Mouse (Mus musculus): ENCODE data around the gene 4632433K11Rik. TPM values are rescaled to one million over a fixed set of nuclear protein-coding genes. Genes with fewer than 3 reads are reported as not detected.
"Not testable (repeated sequence)": the region's sequence is repeated elsewhere in the genome, so short reads cannot be mapped to it uniquely, and the experiment has no call there.

4632433K11Rik gene
- total RNA-seq (2022): under 1 TPM in 1 of 4 experiments, not detected in 3; 0.55 TPM

DNA sequence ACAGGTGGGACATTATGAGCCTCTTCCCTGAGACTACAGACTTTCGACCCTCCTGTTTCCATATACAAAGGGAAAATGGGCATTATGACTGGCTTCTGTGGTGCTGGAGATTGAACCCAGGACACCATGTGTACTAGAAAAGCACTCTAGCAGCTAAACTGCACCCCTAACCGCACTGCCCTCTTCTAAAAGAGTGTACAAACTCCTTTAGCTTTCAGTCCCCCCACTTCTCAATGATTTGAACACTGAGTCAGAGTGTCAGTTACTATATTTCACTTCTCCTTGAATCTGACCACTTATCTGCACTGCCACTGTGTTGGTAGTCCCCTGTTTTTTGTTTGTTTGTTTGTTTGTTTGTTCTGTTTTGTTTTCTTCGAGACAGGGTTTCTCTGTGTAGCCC lies at the start of gene 4632433K11Rik:
Gene 4632433K11Rik, plus strand, starts transcription at position 301 of the 400 bp plus-strand sequence.
- DNase-seq (ENCODE audit: low spot score in 2 of 2): no peak

GRCm38 (mm10) chr7:4988250-4988649 lies 45.7 kb upstream of the 4632433K11Rik start:
- no peak for DNase-seq (ENCODE audit: low spot score in 2 of 2)

- DNase-seq (ENCODE audit: low spot score in 2 of 2): no peak
Observed at GRCm38 (mm10) chr7:4993347-4993998, 40.4 kb upstream of the 4632433K11Rik start.

GRCm38 (mm10) chr7:4993999-4994788 lies 39.7 kb upstream of the 4632433K11Rik start:
- DNase-seq (ENCODE audit: low spot score in 2 of 2): no peak

GRCm38 (mm10) chr7:4995268-4996002 lies 38.5 kb upstream of the 4632433K11Rik start:
- DNase-seq (ENCODE audit: low spot score in 2 of 2): no peak

DNA sequence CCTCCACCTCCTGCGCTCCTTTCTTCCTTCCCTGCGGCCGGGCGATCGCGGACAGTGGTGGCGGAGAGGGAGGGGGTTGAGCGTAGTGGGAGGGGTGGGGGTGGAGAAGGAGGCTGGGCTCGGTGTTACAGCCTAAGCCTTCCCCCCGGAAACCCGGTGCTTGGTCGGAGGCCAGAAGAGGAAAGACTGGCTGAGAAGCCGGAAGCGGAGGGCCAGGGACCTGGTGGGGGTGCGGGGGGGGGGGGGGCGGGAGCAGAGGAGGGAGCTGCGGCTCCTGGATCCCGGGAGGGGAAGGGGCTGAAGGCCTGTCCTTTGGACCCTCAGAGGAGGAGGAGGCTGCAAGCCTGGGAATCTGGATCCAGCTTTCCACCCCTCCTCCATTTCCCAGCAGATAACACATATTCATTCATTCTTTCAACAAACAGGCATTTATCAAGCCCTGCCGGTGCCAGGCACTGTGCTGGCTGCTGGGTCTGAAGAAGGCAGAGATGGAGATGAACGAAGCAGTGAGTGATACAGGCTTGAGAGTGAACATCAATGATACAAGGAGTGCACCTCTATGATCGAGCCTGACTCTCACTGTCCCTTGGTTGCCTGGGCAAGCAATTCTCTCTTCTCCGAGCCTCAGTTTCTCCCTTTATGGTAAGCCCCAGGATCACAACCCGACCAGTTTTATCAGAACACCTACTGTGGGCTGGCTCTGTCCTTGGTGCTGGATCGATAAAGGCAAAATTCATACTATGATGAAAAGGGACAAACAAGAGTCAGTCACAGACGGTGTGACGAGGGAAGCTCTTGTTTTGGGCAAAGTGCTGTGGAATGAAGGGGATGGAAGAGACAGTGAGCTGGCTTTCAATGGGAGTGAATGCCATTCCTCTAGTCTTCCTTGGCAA lies 37.7 kb upstream of the 4632433K11Rik start, which contains the start of gene Zfp579:
Gene Zfp579, minus strand, starts transcription at position 156 of the 893 bp plus-strand sequence.
- peak; percentile 84 to 95 for DNase-seq (ENCODE audit: low spot score in 2 of 2)

- no peak for DNase-seq (ENCODE audit: low spot score in 2 of 2)
Observed at GRCm38 (mm10) chr7:4996934-4997333, 37.0 kb upstream of the 4632433K11Rik start.

- DNase-seq (ENCODE audit: low spot score in 2 of 2): no peak
Observed at GRCm38 (mm10) chr7:4999876-5000275, 34.0 kb upstream of the 4632433K11Rik start.

- DNase-seq (ENCODE audit: low spot score in 2 of 2): not testable (repeated sequence)
Observed at GRCm38 (mm10) chr7:5002876-5003275, 31.0 kb upstream of the 4632433K11Rik start.

DNA sequence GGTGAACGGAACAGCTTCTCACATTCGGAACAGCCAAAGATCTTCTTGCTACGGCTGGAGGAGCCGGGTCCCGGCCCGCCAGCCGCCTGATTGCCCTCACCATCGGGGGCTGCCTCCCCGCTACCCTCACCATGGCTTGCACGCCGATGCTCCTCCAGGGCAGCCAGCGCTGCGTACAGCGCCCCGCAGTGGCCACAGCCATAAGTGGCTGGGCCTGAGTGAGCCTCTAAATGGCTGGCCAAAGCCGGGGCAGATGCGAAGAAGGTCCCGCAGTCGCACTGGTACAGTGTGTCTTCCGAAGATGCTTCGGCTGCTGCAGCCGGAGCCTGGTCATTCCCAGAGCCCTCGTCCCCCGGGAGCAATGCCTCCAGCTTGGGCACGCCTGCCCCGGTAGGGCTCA lies 25.7 kb upstream of the 4632433K11Rik start:
- no peak for DNase-seq (ENCODE audit: low spot score in 2 of 2)

- DNase-seq (ENCODE audit: low spot score in 2 of 2): no peak
Observed at GRCm38 (mm10) chr7:5012681-5013513, 21.0 kb upstream of the 4632433K11Rik start.

- DNase-seq (ENCODE audit: low spot score in 2 of 2): peak; percentile 95 to 97
Observed at GRCm38 (mm10) chr7:5014251-5015117, 19.4 kb upstream of the 4632433K11Rik start, which contains the start of the genes Zfp524 and Fiz1. Zfp524 (plus strand) TSS chr7:5014415. Fiz1 (minus strand) TSS chr7:5014697.

DNA sequence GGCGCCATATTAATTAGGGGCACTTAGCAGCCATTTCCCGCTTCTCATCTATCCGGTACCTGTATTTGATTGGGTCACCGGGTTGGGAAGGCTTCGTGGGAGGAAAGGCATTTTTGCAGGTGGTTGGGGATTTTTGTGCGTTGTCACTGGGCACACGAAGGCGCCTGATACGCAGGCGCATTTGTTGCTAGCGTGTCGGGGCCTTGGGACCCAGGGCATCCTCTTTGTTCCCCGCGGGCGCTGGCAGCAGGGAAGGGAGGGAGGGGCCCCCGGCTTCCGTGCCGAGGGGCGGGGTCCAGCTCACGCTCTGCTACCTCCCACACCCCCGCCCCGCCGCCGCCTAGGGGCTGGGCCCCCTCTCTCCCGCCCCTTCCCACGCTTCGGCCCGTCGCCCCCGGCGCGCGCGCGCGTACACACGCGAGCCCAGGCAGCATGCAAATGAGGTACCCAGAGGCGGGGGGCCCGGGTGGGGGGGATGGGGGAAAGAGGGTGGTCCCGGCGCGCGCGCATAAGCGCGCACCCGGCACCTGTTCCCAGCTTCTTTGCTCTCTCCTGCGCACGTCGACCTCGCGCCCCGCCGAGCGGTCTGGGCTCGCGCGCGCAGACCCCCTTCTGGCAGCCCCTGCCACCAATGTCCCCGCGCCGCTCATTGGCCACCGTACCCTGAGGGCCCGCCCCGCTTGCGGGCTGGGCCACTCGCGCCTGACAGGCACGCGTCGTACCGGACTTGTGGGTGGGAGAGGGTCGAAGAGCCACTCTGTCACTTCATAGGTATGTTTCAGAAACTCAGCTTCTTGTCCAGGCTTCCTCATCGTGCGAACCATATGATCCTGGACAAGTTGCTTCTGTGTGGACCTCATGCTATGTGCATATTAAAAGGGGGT lies 18.6 kb upstream of the 4632433K11Rik start, which contains the start of gene Gm44973:
Gene Gm44973, plus strand, starts transcription at position 379 of the 884 bp plus-strand sequence.
- DNase-seq (ENCODE audit: low spot score in 2 of 2): peak; percentile 87 to 93

GRCm38 (mm10) chr7:5016057-5016456 lies 17.9 kb upstream of the 4632433K11Rik start:
- DNase-seq (ENCODE audit: low spot score in 2 of 2): no peak

DNA sequence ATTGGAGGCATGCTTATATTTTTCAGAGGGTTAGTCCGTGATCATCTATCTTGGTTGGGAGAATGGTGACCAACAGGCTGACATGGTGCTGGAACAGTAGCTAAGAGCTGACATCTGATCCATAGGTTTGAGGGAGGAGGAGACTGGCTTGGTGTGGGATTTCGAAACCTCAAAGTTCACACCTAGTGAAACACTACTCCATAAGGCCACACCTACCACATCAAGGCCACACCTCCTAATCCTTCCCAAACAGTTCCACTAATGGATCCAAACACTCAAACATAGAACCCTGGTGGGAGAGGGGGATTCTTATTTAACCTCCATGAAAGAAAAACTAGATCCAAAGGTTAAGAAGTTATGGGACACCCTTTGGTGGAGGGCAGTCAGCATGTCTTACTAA lies 17.0 kb upstream of the 4632433K11Rik start:
- no peak for DNase-seq (ENCODE audit: low spot score in 2 of 2)

DNA sequence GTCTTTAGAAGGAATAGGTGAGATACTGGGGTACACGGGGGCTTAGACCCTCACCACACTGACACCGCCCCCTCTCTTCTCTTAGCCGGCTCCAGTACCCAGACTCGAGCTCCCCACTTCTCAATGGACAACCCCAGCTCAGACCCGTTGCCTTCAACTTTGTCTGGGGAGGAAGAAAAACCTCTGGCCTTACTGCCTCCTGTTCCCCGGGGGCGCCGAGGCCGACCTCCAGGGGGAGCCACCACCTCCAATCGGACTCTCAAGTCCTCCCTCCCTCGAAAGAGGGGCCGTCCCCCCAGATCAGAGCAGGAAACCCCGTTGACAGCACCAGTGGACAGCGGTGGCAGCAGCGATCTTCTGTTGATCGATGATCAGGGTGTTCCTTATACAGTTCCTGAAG lies 16.6 kb upstream of the 4632433K11Rik start:
- DNase-seq (ENCODE audit: low spot score in 2 of 2): no peak

DNA sequence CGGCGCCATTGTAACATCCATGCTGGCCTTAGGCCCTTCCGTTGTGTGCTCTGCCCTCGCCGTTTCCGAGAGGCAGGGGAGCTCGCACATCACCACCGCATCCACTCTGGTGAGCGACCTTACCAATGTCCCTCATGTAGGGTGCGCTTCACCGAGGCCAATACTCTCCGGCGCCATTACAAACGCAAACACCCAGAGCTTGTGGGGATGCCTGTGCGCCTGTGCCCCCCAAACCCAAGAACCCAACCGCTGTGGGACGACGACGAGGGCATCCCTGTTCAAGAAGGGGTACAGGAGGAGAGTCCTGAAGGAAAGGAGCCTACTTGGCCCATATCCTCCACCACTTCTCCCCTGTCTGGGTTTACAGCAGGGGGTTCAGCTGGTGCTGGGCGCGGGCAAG lies 16.0 kb upstream of the 4632433K11Rik start:
- no peak for DNase-seq (ENCODE audit: low spot score in 2 of 2)

DNA sequence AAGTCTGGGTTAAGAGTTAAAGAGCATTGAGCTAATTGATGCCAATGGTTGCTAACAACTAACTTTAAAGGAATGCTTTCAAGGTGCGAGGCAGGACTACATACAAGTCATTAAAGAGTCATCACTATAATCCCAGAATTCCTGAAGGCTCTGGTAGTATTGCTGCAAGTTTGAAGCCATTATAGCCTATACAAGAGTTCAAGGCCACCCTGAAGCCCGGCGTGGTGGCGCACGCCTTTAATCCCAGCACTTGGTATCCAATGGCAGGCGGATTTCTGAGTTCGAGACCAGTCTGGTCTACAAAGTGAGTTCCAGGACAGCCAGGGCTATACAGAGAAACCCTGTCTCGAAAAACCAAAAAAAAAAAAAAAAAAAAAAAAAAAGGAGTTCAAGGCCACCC lies 14.3 kb upstream of the 4632433K11Rik start:
- DNase-seq (ENCODE audit: low spot score in 2 of 2): not testable (repeated sequence)
